Mouse (Mus musculus): ENCODE results near the gene Gins1. TPM values are rescaled to one million over a fixed set of nuclear protein-coding genes. Genes with fewer than 3 reads are reported as not detected.

Gene Gins1
- polyA plus RNA-seq, 1 experiment from 2014 or later: 9.1 TPM

GRCm38 (mm10) chr2:150948786-150949185 lies 43.6 kb downstream of the Gins1 start:
- Histone ChIP-seq H3K9ac (ENCODE audit: low read depth, low read length) (no peak overlapping the region), H3K4me1 (replicated peaks; ENCODE audit: control insufficient read depth, insufficient read depth, low read length) (no peaks in the 10 kb centered on the region), H3K9me3 (ENCODE audit: control insufficient read depth) (no peaks in the 10 kb centered on the region), H3K27ac (ENCODE audit: low read depth, low read length) (no peak overlapping the region), H3K4me3 (ENCODE audit: low read depth, low read length) (no peak overlapping the region), H3K4me2 (replicated peaks; ENCODE audit: low read depth) (no peak overlapping the region), H3K27me3 (replicated peaks; ENCODE audit: control insufficient read depth, insufficient read depth, low read length) (no peaks in the 10 kb centered on the region), H3K36me3 (ENCODE audit: control insufficient read depth, insufficient read depth) (no peaks in the 10 kb centered on the region; the same call in 1 of the 2 replicates)
- 74% methylated on average over 5 of the region's 5 CpGs for WGBS
- ATAC-seq: no peak
- TF ChIP-seq CTCF (IDR thresholded peaks at IDR 0.05; ENCODE audit: low read depth): no peak

- no peaks in the 10 kb centered on the region for H3K9me3 ChIP-seq (ENCODE audit: control insufficient read depth)
- no peaks in the 10 kb centered on the region; the same call in 1 of the 2 replicates for H3K36me3 ChIP-seq (ENCODE audit: control insufficient read depth, insufficient read depth)
- no peak for TF ChIP-seq CTCF (IDR thresholded peaks at IDR 0.05; ENCODE audit: low read depth)
- no peaks in the 10 kb centered on the region for H3K4me1 ChIP-seq (replicated peaks; ENCODE audit: control insufficient read depth, insufficient read depth, low read length)
- H3K27ac ChIP-seq (ENCODE audit: low read depth, low read length): no peak overlapping the region
- H3K4me3 ChIP-seq (ENCODE audit: low read depth, low read length): no peak overlapping the region
- 93% methylated on average over 3 of the region's 3 CpGs for WGBS
- no peak overlapping the region for H3K4me2 ChIP-seq (replicated peaks; ENCODE audit: low read depth)
- no peak overlapping the region for H3K9ac ChIP-seq (ENCODE audit: low read depth, low read length)
- H3K27me3 ChIP-seq (replicated peaks; ENCODE audit: control insufficient read depth, insufficient read depth, low read length): no peaks in the 10 kb centered on the region
- no peak for ATAC-seq
These were observed 44.5 kb downstream of the Gins1 start for GRCm38 (mm10) chr2:150949652-150950051.

- H3K9ac ChIP-seq (ENCODE audit: low read depth, low read length): no peak overlapping the region
- ATAC-seq: no peak
- 89% methylated on average over 6 of the region's 6 CpGs for WGBS
- H3K4me1 ChIP-seq (replicated peaks; ENCODE audit: control insufficient read depth, insufficient read depth, low read length): no peaks in the 10 kb centered on the region
- H3K27ac ChIP-seq (ENCODE audit: low read depth, low read length): no peak overlapping the region
- H3K36me3 ChIP-seq (ENCODE audit: control insufficient read depth, insufficient read depth): no peaks in the 10 kb centered on the region; the same call in 1 of the 2 replicates
- H3K9me3 ChIP-seq (ENCODE audit: control insufficient read depth): no peaks in the 10 kb centered on the region
- no peak for TF ChIP-seq CTCF (IDR thresholded peaks at IDR 0.05; ENCODE audit: low read depth)
- no peaks in the 10 kb centered on the region for H3K27me3 ChIP-seq (replicated peaks; ENCODE audit: control insufficient read depth, insufficient read depth, low read length)
- no peak overlapping the region for H3K4me3 ChIP-seq (ENCODE audit: low read depth, low read length)
- H3K4me2 ChIP-seq (replicated peaks; ENCODE audit: low read depth): no peak overlapping the region
These were observed 44.9 kb downstream of the Gins1 start for GRCm38 (mm10) chr2:150950056-150950455.

- no peak for ATAC-seq
- Histone ChIP-seq H3K27me3 (replicated peaks; ENCODE audit: control insufficient read depth, insufficient read depth, low read length) (no peaks in the 10 kb centered on the region), H3K4me3 (ENCODE audit: low read depth, low read length) (no peak overlapping the region), H3K4me1 (replicated peaks; ENCODE audit: control insufficient read depth, insufficient read depth, low read length) (no peaks in the 10 kb centered on the region), H3K9me3 (ENCODE audit: control insufficient read depth) (no peaks in the 10 kb centered on the region), H3K27ac (ENCODE audit: low read depth, low read length) (no peak overlapping the region), H3K9ac (ENCODE audit: low read depth, low read length) (no peak overlapping the region), H3K4me2 (replicated peaks; ENCODE audit: low read depth) (no peak overlapping the region), H3K36me3 (ENCODE audit: control insufficient read depth, insufficient read depth) (peaks cover 4% of the 10 kb centered on the region; the same call in 1 of the 2 replicates)
- TF ChIP-seq CTCF (IDR thresholded peaks at IDR 0.05; ENCODE audit: low read depth): no peak
- 100% methylated on average over 2 of the region's 2 CpGs for WGBS
These were observed 46.0 kb downstream of the Gins1 start for GRCm38 (mm10) chr2:150951201-150951600.

GRCm38 (mm10) chr2:150955859-150956258 lies 50.7 kb downstream of the Gins1 start:
- H3K27ac ChIP-seq (ENCODE audit: low read depth, low read length): no peak overlapping the region
- no peaks in the 10 kb centered on the region for H3K27me3 ChIP-seq (replicated peaks; ENCODE audit: control insufficient read depth, insufficient read depth, low read length)
- H3K9ac ChIP-seq (ENCODE audit: low read depth, low read length): no peak overlapping the region
- ATAC-seq: no peak
- H3K4me1 ChIP-seq (replicated peaks; ENCODE audit: control insufficient read depth, insufficient read depth, low read length): no peaks in the 10 kb centered on the region
- no peak for TF ChIP-seq CTCF (IDR thresholded peaks at IDR 0.05; ENCODE audit: low read depth)
- no peak overlapping the region for H3K4me3 ChIP-seq (ENCODE audit: low read depth, low read length)
- no peak overlapping the region for H3K4me2 ChIP-seq (replicated peaks; ENCODE audit: low read depth)
- WGBS: 63% methylated on average over 1 of the region's 1 CpGs
- no peaks in the 10 kb centered on the region for H3K9me3 ChIP-seq (ENCODE audit: control insufficient read depth)
- peaks cover 4% of the 10 kb centered on the region; the same call in 1 of the 2 replicates for H3K36me3 ChIP-seq (ENCODE audit: control insufficient read depth, insufficient read depth)

- no peak for TF ChIP-seq CTCF (IDR thresholded peaks at IDR 0.05; ENCODE audit: low read depth)
- Histone ChIP-seq H3K4me1 (replicated peaks; ENCODE audit: control insufficient read depth, insufficient read depth, low read length) (no peaks in the 10 kb centered on the region), H3K9ac (ENCODE audit: low read depth, low read length) (no peak overlapping the region), H3K36me3 (ENCODE audit: control insufficient read depth, insufficient read depth) (0 out of 2 replicates have a peak, but pooled peaks cover 4% of the 10 kb centered on the region), H3K27ac (ENCODE audit: low read depth, low read length) (no peak overlapping the region), H3K4me3 (ENCODE audit: low read depth, low read length) (no peak overlapping the region), H3K9me3 (ENCODE audit: control insufficient read depth) (no peaks in the 10 kb centered on the region), H3K27me3 (replicated peaks; ENCODE audit: control insufficient read depth, insufficient read depth, low read length) (no peaks in the 10 kb centered on the region), H3K4me2 (replicated peaks; ENCODE audit: low read depth) (no peak overlapping the region)
- ATAC-seq: no peak
- 90% methylated on average over 10 of the region's 10 CpGs for WGBS
These were observed 54.3 kb downstream of the Gins1 start for GRCm38 (mm10) chr2:150959521-150959920.

- H3K4me1 ChIP-seq (replicated peaks; ENCODE audit: control insufficient read depth, insufficient read depth, low read length): no peaks in the 10 kb centered on the region
- H3K36me3 ChIP-seq (ENCODE audit: control insufficient read depth, insufficient read depth): no peaks in the 10 kb centered on the region
- no peak for TF ChIP-seq CTCF (IDR thresholded peaks at IDR 0.05; ENCODE audit: low read depth)
- H3K9me3 ChIP-seq (ENCODE audit: control insufficient read depth): no peaks in the 10 kb centered on the region
- H3K27ac ChIP-seq (ENCODE audit: low read depth, low read length): no peak overlapping the region
- no peak overlapping the region for H3K4me3 ChIP-seq (ENCODE audit: low read depth, low read length)
- no peak for ATAC-seq
- no peaks in the 10 kb centered on the region for H3K27me3 ChIP-seq (replicated peaks; ENCODE audit: control insufficient read depth, insufficient read depth, low read length)
- no peak overlapping the region for H3K4me2 ChIP-seq (replicated peaks; ENCODE audit: low read depth)
- 89% methylated on average over 3 of the region's 3 CpGs for WGBS
- no peak overlapping the region for H3K9ac ChIP-seq (ENCODE audit: low read depth, low read length)
These were observed 58.0 kb downstream of the Gins1 start for GRCm38 (mm10) chr2:150963246-150963645.

All from intestine, postnatal 0 days (tissue).